Mouse (Mus musculus) C2C12 (cell line): ENCODE data around the gene Tbxas1. TPM values are rescaled to one million over a fixed set of nuclear protein-coding genes. Genes with fewer than 3 reads are reported as not detected.

Source experiments
- H3K27me3 ChIP-seq: one replicate; pipeline ENCODE4 v1.6.1; 2011; ENCODE audit not compliant: control insufficient read depth, insufficient read depth, insufficient read length
- H3K36me3 ChIP-seq: one replicate; pipeline ENCODE4 v1.6.1; 2011; ENCODE audit not compliant: control insufficient read depth, insufficient read depth
- H3K4me3 ChIP-seq: one replicate; pipeline ENCODE4 v1.5.1; 2011; ENCODE audit warnings: mild to moderate bottlenecking, control low read depth; ENCODE audit not compliant: poor library complexity, insufficient read depth, severe bottlenecking
- H3K79me2 ChIP-seq: one replicate; pipeline ENCODE4 v1.6.1; 2011; ENCODE audit not compliant: control insufficient read depth, insufficient read depth
- H3K79me3 ChIP-seq: one replicate; pipeline ENCODE4 v1.6.1; 2011; ENCODE audit warnings: low read depth, control low read depth
- H3ac ChIP-seq: one replicate; pipeline ENCODE3; 2011; ENCODE audit warnings: low read depth; ENCODE audit not compliant: control insufficient read depth, insufficient read length
- CEBPB ChIP-seq: IDR thresholded peaks from one replicate; pipeline ENCODE4 v1.6.1; 2011; ENCODE audit warnings: low read depth, mild to moderate bottlenecking, control low read depth, moderate library complexity
- CTCF ChIP-seq: IDR thresholded peaks from one replicate; pipeline ENCODE4 v1.5.1; 2011; ENCODE audit not compliant: control insufficient read depth, insufficient read depth, insufficient read length
- FOSL1 ChIP-seq: IDR thresholded peaks from one replicate; pipeline ENCODE4 v1.8.0; 2011; ENCODE audit warnings: mild to moderate bottlenecking, low read length; ENCODE audit not compliant: poor library complexity, insufficient read depth, severe bottlenecking
- MAX ChIP-seq: IDR thresholded peaks from one replicate; pipeline ENCODE4 v1.6.1; 2011; ENCODE audit warnings: mild to moderate bottlenecking, control low read depth
- MYOD1 ChIP-seq: IDR thresholded peaks from one replicate; pipeline ENCODE4 v1.6.1; 2011; ENCODE audit warnings: low read depth; ENCODE audit not compliant: control insufficient read depth, insufficient read length
- MYOG ChIP-seq: IDR thresholded peaks from one replicate; pipeline ENCODE4 v1.6.1; 2011; ENCODE audit not compliant: control insufficient read depth, insufficient read length; ENCODE audit errors: extremely low read depth
- USF1 ChIP-seq: IDR thresholded peaks from one replicate; pipeline ENCODE4 v1.6.1; 2011; ENCODE audit warnings: low read depth, mild to moderate bottlenecking, control low read depth, moderate library complexity
- polyA plus RNA-seq: library from polyadenylated mRNA; unstranded; fragments of >200 nt; fragmentation: generic; extraction: Trizol; gene quantifications from one replicate; pipeline ENCODE4 v1.2.1, GENCODE M21; 2012; ENCODE audit warnings: missing spikeins

The Tbxas1 gene
- polyA plus RNA-seq, 1 experiment = 0.06 TPM

DNA sequence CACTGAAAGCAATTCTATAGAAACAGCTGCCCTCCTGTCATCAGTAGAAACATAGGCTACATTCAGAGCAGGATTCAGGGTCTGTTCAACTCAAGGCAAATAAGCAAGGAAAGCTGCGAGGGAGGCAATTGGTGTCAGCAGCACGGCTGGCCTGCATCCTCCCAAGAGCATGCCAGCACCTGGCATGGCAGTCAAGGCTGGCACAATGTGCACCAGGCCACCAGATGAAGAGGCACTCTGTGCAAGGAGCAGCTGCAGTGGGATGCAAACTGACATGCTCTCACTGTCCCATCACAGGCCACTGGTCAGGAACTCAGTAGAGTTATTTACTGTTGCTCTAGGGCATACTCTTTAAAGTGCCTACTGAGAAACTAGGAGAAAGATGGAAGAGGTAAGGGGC is 34.8 kb upstream of the Tbxas1 start:
- no peaks in the 10 kb centered on the region for H3K36me3 ChIP-seq
- no peak overlapping the region for H3ac ChIP-seq
- H3K79me3 ChIP-seq = peaks cover 26% of the 10 kb centered on the region
- no peak for TF ChIP-seq MYOG
- no peak for TF ChIP-seq CTCF
- TF ChIP-seq MYOD1 = no peak
- no peak for TF ChIP-seq FOSL1
- TF ChIP-seq USF1 = no peak
- no peak for TF ChIP-seq MAX
- TF ChIP-seq CEBPB = no peak
- no peak overlapping the region for H3K4me3 ChIP-seq
- peaks cover 73% of the 10 kb centered on the region for H3K79me2 ChIP-seq
- no peaks in the 10 kb centered on the region for H3K27me3 ChIP-seq

GRCm38 (mm10) chr6:38840780-38841179 is 34.4 kb upstream of the Tbxas1 start:
- H3K79me2 ChIP-seq = peaks cover 77% of the 10 kb centered on the region
- no peaks in the 10 kb centered on the region for H3K36me3 ChIP-seq
- no peak for TF ChIP-seq USF1
- no peak for TF ChIP-seq MYOG
- TF ChIP-seq FOSL1 = no peak
- no peak for TF ChIP-seq CTCF
- no peak for TF ChIP-seq CEBPB
- TF ChIP-seq MYOD1 = no peak
- no peak for TF ChIP-seq MAX
- no peaks in the 10 kb centered on the region for H3K27me3 ChIP-seq
- H3K4me3 ChIP-seq = no peak overlapping the region
- H3K79me3 ChIP-seq = peaks cover 26% of the 10 kb centered on the region
- H3ac ChIP-seq = no peak overlapping the region

DNA sequence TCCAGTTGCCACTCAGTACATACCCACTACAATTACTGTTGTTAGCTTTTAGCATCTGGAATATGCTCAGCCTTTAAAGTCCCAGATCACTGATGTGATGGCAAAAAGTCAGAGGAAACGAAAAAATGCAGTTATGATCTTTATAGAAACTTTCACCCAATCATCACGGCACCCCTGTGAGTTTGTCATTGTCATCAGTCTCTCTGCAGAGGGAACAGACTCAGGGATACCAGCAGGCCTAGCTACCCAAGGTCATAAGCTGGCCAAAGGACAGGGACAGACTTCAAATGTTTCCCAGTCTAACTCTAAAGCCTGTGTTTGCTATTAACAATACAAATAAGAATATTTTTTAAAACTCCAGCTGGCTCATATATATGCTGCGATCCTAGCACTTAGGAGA is 33.7 kb upstream of the Tbxas1 start:
- Histone ChIP-seq H3K4me3 (no peak overlapping the region), H3K27me3 (no peaks in the 10 kb centered on the region), H3K79me2 (peaks cover 85% of the 10 kb centered on the region), H3ac (no peak overlapping the region), H3K79me3 (peaks cover 26% of the 10 kb centered on the region), H3K36me3 (no peaks in the 10 kb centered on the region)
- TF ChIP-seq MYOD1 (no peak), CTCF (no peak), CEBPB (no peak), MYOG (no peak), MAX (no peak), USF1 (no peak), FOSL1 (no peak)

GRCm38 (mm10) chr6:38845117-38845516 is 30.1 kb upstream of the Tbxas1 start:
- Histone ChIP-seq H3K79me3 (peaks cover 32% of the 10 kb centered on the region), H3ac (no peak overlapping the region), H3K79me2 (peaks cover 94% of the 10 kb centered on the region), H3K36me3 (no peaks in the 10 kb centered on the region), H3K27me3 (no peaks in the 10 kb centered on the region), H3K4me3 (no peak overlapping the region)
- TF ChIP-seq MYOD1 (no peak), FOSL1 (no peak), MYOG (no peak), CEBPB (no peak), USF1 (no peak), CTCF (no peak), MAX (no peak)

GRCm38 (mm10) chr6:38845876-38846275 is 29.3 kb upstream of the Tbxas1 start:
- Histone ChIP-seq H3K4me3 (no peak overlapping the region), H3K79me3 (peaks cover 35% of the 10 kb centered on the region), H3ac (no peak overlapping the region), H3K79me2 (peaks cover 91% of the 10 kb centered on the region), H3K36me3 (no peaks in the 10 kb centered on the region), H3K27me3 (no peaks in the 10 kb centered on the region)
- TF ChIP-seq MYOG = no peak
- TF ChIP-seq MYOD1 = no peak
- no peak for TF ChIP-seq FOSL1
- TF ChIP-seq CEBPB = no peak
- no peak for TF ChIP-seq USF1
- no peak for TF ChIP-seq CTCF
- TF ChIP-seq MAX = no peak
